Mouse (Mus musculus): Measurements from ENCODE around the gene Tcl1b2.
"Not testable (repeated sequence)": the region's sequence is repeated elsewhere in the genome, so short reads cannot be mapped to it uniquely, and the experiment has no call there.

DNA sequence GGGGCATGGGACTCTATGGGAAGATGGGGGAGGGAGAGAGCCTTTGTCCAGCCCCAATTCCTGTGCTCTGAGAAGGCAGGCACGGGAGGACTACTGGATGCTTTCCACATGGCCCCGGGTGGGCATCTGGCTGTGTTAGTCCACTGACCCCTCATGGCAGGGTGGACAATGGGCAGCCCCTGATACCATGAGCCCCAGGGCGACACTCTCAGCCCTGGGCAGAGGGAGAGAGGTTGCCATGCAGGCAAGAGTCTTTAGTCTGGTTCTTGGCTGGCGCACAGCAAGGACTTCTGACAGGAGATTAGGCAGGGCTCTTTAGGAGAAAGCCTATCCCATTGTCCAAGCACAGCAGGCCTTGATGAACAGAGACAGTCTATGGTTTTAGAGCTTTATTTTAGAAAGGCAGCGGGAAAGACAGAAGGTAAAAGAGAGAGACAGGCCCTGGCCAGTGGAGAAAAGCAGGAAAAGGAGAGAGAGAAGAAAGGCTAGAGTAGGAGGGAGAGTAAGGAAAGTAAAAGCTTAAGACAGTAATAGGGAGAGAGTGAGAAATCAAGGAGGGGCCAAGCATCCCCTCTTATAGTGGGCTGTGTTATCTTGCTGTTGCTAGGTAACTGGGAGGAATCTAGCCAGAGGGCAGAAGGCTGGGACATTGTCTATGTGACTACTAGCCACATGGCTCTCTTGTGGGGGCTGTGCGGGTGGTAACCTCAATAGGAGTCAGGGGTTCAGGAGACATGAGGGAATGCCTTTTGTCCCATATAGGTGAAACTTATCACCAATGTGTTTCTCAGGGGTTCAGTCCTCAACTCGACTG is 54.1 kb downstream of the Tcl1b2 start:
- not testable (repeated sequence) for TF ChIP-seq TAL1, GATA1 (IDR thresholded peaks at IDR 0.05; ENCODE audit: low read length)
